Mouse (Mus musculus) small intestine, adult 2 months (tissue): ENCODE data around the gene Ttc39d.
A peak's percentile ranks its signal among the peaks of the same experiment; 100 is the strongest.

Source experiments
- CTCF ChIP-seq: fragments of 200-500 bp; IDR thresholded peaks from 2 replicates; pipeline ENCODE4 v1.5.1; 2012; ENCODE audit warnings: low read depth, mild to moderate bottlenecking, control low read depth, inconsistent platforms, low read length, moderate library complexity, mixed read lengths; ENCODE audit not compliant: insufficient replicate concordance, insufficient read length; ENCODE audit errors: extremely low read depth
- POLR2A ChIP-seq: fragments of 200-500 bp; IDR thresholded peaks from 2 replicates; pipeline ENCODE4 v1.6.1; 2012; ENCODE audit warnings: low read depth, mild to moderate bottlenecking, control low read depth, inconsistent platforms, low read length, moderate library complexity

DNA sequence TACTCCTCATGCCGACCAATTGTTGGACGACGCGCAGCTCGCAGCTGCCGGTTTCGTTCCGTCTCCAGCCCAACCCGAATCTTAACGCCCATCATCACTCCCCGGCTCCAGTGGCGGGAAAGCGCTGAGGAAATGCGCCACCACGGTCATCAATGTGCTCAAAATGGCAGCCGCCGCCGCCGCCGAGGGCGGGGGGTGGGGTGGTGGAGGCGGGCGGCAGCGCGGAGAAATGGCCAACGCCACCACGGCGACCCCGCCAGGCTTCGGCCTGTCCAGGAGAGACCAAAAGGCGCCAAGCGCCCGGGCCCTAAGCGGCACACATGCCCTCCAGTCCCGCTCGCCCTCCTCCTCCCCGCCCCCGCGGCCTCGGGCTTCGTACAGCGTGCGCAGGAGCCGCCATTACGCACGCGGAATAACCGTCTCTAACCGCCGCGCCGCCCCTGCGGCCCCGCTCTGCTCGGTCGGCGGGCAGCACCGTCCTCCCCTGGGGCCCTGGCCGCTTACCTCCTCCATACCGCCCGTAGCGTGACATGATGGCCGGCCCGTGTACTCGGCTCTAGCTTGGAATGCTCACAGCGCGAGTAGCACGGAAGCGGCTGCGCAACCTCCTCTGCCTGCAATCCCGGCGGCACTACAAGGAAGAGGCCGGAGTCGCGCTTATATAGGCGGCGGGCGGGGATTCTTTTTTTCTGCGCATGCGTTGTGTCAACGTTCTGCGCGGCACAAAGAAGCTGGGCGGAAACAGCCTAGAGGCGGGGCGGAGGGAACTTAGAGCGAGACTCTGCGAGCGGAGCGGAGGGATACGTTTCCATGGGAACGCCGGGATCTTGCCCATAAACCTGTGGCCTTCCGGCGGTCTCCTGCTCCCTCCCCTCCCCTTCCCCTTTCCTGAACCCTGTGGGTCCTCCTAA lies at the start of gene Ttc39d, which contains the start of gene Srsf7:
- no peak for TF ChIP-seq CTCF
- TF ChIP-seq POLR2A = peak; percentile 100
